Mouse (Mus musculus): ENCODE data around the gene Slc31a2. TPM values are rescaled to one million over a fixed set of nuclear protein-coding genes. Genes with fewer than 3 reads are reported as not detected.

Gene Slc31a2
- polyA plus RNA-seq, 1 experiment = 33.0 TPM

DNA sequence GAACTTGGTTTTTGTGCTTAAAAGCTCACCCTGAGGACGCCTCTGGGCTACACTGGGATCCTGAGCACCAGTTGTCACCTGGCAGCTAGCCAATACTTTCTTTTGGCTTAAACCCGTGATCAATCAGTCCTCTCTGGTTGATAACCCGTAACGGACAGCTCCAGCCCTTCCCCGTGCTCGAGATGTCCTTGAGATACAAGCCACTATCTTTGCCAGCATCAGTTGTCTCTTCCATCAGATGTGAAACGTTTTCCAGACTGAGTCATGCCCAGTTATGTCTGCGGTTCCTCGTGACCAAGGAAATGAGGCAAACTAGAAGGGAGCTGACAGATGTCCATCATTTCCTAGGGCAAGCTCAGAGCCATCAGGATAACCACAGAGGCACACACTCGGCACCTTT is 4.7 kb downstream of the Slc31a2 start:
- no peaks in the 10 kb centered on the region for H3K36me3 ChIP-seq (ENCODE audit: control insufficient read depth, insufficient read depth, low read length)
- WGBS = 58% methylated on average over 10 of the region's 10 CpGs
- H3K4me3 ChIP-seq (ENCODE audit: insufficient read depth, low read depth, low read length) = no peak overlapping the region
- TF ChIP-seq POLR2A (IDR thresholded peaks at IDR 0.05; ENCODE audit: low read depth, low read length) (no peak), CTCF (conservative IDR thresholded peaks at IDR 0.05; ENCODE audit: insufficient read depth, insufficient read length, low read depth, low read length) (no peak)
- H3K27me3 ChIP-seq (replicated peaks; ENCODE audit: control insufficient read depth, insufficient read depth, low read length) = no peaks in the 10 kb centered on the region
- no peak overlapping the region for H3K27ac ChIP-seq (ENCODE audit: insufficient read depth, low read depth, low read length)
- no peaks in the 10 kb centered on the region for H3K4me1 ChIP-seq (ENCODE audit: control insufficient read depth, insufficient read depth, low read length)
- DNase-seq = no peak

DNA sequence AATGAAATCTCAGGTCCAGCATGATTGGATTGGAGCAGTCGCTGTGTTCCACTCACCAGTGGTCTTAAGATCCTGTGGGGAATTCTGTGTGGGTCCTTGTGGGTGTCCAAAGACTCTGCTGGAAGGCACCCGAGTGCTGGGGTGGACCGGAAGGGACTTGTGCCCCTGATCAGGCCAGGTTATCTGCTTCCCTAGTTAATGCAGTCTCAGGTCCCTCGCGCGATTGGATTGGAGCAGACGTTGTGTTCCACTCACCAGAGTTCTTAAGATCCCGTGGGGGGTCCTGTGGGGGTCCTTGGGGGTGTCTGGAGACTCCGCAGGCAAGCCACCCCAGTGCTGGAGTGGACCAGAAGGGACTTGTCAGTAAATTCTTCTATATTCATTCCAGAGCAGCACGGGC is 10.3 kb downstream of the Slc31a2 start:
- no peak for TF ChIP-seq CTCF (conservative IDR thresholded peaks at IDR 0.05; ENCODE audit: insufficient read depth, insufficient read length, low read depth, low read length)
- TF ChIP-seq POLR2A (IDR thresholded peaks at IDR 0.05; ENCODE audit: low read depth, low read length) = no peak
- no peak for DNase-seq
- Histone ChIP-seq H3K27me3 (replicated peaks; ENCODE audit: control insufficient read depth, insufficient read depth, low read length) (no peaks in the 10 kb centered on the region), H3K4me3 (ENCODE audit: insufficient read depth, low read depth, low read length) (no peak overlapping the region), H3K4me1 (ENCODE audit: control insufficient read depth, insufficient read depth, low read length) (no peaks in the 10 kb centered on the region; the same call in 1 of the 2 replicates), H3K27ac (ENCODE audit: insufficient read depth, low read depth, low read length) (no peak overlapping the region), H3K36me3 (ENCODE audit: control insufficient read depth, insufficient read depth, low read length) (no peaks in the 10 kb centered on the region)
- WGBS = 92% methylated on average over 10 of the region's 10 CpGs

DNA sequence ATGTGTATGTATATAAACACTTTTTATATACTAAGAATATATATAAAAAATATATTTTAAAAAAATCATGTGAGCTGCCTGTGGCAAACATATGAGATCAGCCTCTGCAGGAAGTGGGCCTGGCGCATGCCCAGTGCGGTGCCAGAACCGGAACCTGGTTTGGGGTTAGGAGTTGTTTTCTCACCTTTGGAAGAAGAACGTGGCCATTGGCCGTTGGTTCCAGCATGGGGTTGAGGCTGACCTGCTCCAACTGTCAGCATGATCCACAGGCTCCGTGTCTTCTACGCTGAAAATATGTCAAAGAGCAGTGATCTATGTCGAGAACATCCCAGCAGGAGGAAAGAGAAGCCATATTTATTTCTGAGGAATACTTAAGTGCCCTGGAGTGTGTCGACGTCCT is 11.6 kb downstream of the Slc31a2 start:
- Histone ChIP-seq H3K27ac (ENCODE audit: insufficient read depth, low read depth, low read length) (no peak overlapping the region), H3K27me3 (replicated peaks; ENCODE audit: control insufficient read depth, insufficient read depth, low read length) (no peaks in the 10 kb centered on the region), H3K4me1 (ENCODE audit: control insufficient read depth, insufficient read depth, low read length) (peaks cover 6% of the 10 kb centered on the region), H3K4me3 (ENCODE audit: insufficient read depth, low read depth, low read length) (no peak overlapping the region), H3K36me3 (ENCODE audit: control insufficient read depth, insufficient read depth, low read length) (no peaks in the 10 kb centered on the region)
- 92% methylated on average over 10 of the region's 10 CpGs for WGBS
- TF ChIP-seq POLR2A (IDR thresholded peaks at IDR 0.05; ENCODE audit: low read depth, low read length) (no peak), CTCF (conservative IDR thresholded peaks at IDR 0.05; ENCODE audit: insufficient read depth, insufficient read length, low read depth, low read length) (no peak)
- no peak for DNase-seq

DNA sequence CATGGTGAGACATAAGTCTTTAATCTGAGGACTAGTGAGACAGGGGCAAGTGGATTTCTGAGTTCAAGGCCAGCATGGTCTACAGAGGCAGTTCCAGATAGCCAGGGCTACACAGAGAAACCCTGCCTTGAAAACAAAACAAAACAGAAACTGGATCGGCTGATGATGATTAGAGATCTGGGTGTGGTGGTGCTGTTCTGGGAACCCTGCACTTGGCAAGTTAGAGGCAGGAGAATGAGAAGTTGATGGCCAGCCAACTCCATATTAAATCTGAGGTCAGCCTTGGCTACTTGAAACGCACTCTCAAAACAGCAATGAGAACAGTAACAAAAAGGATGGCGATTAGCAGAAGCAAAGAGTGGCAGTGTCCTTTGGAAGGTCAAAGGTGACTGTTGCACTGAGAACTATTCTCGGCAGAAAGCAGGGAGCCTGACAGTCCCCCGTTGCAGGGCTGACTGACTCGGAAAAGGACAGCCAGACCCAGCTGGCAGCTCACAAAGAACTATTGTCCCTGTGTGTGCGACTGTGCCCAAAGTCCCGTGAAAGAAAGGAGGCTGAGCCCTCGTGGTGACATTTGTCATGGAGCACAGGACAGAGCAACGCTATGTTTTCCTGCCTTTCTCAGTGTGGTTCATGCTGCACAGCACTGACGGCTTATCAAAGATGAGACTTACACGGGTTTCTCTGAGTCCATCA is 12.6 kb downstream of the Slc31a2 start:
- H3K36me3 ChIP-seq (ENCODE audit: control insufficient read depth, insufficient read depth, low read length) = no peaks in the 10 kb centered on the region
- no peak for DNase-seq
- H3K4me1 ChIP-seq (ENCODE audit: control insufficient read depth, insufficient read depth, low read length) = peaks cover 6% of the 10 kb centered on the region
- H3K27ac ChIP-seq (ENCODE audit: insufficient read depth, low read depth, low read length) = no peak overlapping the region
- H3K4me3 ChIP-seq (ENCODE audit: insufficient read depth, low read depth, low read length) = no peak overlapping the region
- no peaks in the 10 kb centered on the region for H3K27me3 ChIP-seq (replicated peaks; ENCODE audit: control insufficient read depth, insufficient read depth, low read length)
- 24% methylated on average over 12 of the region's 12 CpGs for WGBS
- TF ChIP-seq POLR2A (IDR thresholded peaks at IDR 0.05; ENCODE audit: low read depth, low read length) (no peak), CTCF (conservative IDR thresholded peaks at IDR 0.05; ENCODE audit: insufficient read depth, insufficient read length, low read depth, low read length) (no peak)

DNA sequence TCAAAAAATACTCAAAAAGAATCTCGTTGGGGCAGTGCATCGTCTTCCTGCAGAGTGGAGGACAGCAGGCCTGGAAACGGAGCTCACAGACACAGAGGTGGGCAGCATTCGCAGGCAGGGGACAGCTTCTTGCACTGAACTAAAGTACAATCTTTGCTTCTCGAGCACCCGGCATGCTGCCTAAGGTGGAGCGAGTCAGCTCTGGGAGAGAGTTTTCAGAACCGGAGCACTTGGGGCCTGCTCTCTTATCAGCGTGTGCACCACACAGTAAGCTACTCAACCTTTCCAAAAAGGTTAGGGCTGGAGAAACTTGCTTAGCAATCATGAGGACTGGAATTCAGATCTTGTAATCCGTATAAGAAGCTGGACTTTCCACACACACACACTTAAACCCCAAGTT is 14.3 kb downstream of the Slc31a2 start:
- WGBS = 87% methylated on average over 10 of the region's 10 CpGs
- no peak for DNase-seq
- H3K27me3 ChIP-seq (replicated peaks; ENCODE audit: control insufficient read depth, insufficient read depth, low read length) = no peaks in the 10 kb centered on the region
- H3K4me1 ChIP-seq (ENCODE audit: control insufficient read depth, insufficient read depth, low read length) = peaks cover 6% of the 10 kb centered on the region
- TF ChIP-seq POLR2A (IDR thresholded peaks at IDR 0.05; ENCODE audit: low read depth, low read length) (no peak), CTCF (conservative IDR thresholded peaks at IDR 0.05; ENCODE audit: insufficient read depth, insufficient read length, low read depth, low read length) (no peak)
- H3K36me3 ChIP-seq (ENCODE audit: control insufficient read depth, insufficient read depth, low read length) = no peaks in the 10 kb centered on the region
- no peak overlapping the region for H3K4me3 ChIP-seq (ENCODE audit: insufficient read depth, low read depth, low read length)
- H3K27ac ChIP-seq (ENCODE audit: insufficient read depth, low read depth, low read length) = no peak overlapping the region

DNA sequence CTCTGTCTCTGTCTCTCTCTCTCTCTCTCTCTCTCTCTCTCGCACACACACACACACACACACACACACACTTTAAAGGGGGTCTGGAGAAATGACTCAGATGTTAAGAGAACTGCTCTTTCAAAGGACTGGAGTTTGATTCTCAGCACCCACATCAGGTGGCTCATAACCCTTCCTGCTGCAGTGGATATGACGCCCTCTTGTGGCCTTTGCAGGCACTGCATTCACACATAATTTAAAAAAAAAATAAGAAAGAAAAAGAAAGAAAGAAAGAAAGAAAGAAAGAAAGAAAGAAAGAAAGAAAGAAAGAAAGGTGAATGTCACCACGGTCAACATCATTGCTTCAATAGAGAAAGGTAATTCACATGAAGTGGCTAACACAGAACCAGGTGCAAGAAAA is 14.9 kb downstream of the Slc31a2 start:
- H3K27me3 ChIP-seq (replicated peaks; ENCODE audit: control insufficient read depth, insufficient read depth, low read length) = no peaks in the 10 kb centered on the region
- no peaks in the 10 kb centered on the region for H3K36me3 ChIP-seq (ENCODE audit: control insufficient read depth, insufficient read depth, low read length)
- TF ChIP-seq CTCF (conservative IDR thresholded peaks at IDR 0.05; ENCODE audit: insufficient read depth, insufficient read length, low read depth, low read length) (no peak), POLR2A (IDR thresholded peaks at IDR 0.05; ENCODE audit: low read depth, low read length) (no peak)
- H3K27ac ChIP-seq (ENCODE audit: insufficient read depth, low read depth, low read length) = no peak overlapping the region
- H3K4me1 ChIP-seq (ENCODE audit: control insufficient read depth, insufficient read depth, low read length) = peaks cover 6% of the 10 kb centered on the region
- WGBS = 76% methylated on average over 3 of the region's 3 CpGs
- DNase-seq = no peak
- H3K4me3 ChIP-seq (ENCODE audit: insufficient read depth, low read depth, low read length) = no peak overlapping the region

DNA sequence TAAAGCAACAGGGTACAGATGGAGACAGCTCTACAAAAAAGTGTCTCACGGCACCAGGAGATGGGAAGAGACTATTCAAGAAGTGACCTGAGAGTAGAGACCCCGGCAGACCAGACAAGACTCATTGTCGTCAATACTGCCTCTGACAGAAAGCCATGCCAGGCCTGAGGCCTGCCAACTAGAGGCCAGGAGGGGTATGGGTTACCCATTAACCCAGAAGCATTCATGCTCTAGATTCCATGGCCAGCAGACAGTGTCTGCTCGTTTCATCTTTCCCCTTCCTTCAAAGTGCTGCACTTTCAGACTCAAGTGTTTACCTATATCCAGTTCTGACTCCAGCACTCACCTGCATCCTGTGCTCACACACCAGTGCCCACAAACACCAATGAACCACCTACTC is 15.7 kb downstream of the Slc31a2 start:
- DNase-seq = peak; percentile 73
- no peaks in the 10 kb centered on the region for H3K36me3 ChIP-seq (ENCODE audit: control insufficient read depth, insufficient read depth, low read length)
- H3K4me3 ChIP-seq (ENCODE audit: insufficient read depth, low read depth, low read length) = no peak overlapping the region
- 45% methylated on average over 4 of the region's 4 CpGs for WGBS
- peaks cover 6% of the 10 kb centered on the region for H3K4me1 ChIP-seq (ENCODE audit: control insufficient read depth, insufficient read depth, low read length)
- TF ChIP-seq POLR2A (IDR thresholded peaks at IDR 0.05; ENCODE audit: low read depth, low read length) = no peak
- peak; percentile 29 for TF ChIP-seq CTCF (conservative IDR thresholded peaks at IDR 0.05; ENCODE audit: insufficient read depth, insufficient read length, low read depth, low read length)
- H3K27me3 ChIP-seq (replicated peaks; ENCODE audit: control insufficient read depth, insufficient read depth, low read length) = no peaks in the 10 kb centered on the region
- H3K27ac ChIP-seq (ENCODE audit: insufficient read depth, low read depth, low read length) = no peak overlapping the region
